Mouse (Mus musculus): Measurements from ENCODE around the gene Morc3.

- TF ChIP-seq CTCF (IDR thresholded peaks at IDR 0.05; ENCODE audit: low read depth), result peak; percentile 97
- no peak for TF ChIP-seq EP300 (IDR thresholded peaks at IDR 0.05; ENCODE audit: low read depth)
These were observed 74.5 kb downstream of the Morc3 start for GRCm38 (mm10) chr16:93906156-93907014.
